16 mouse cellular contexts compared by ENCODE assay signal in the genomic region with DNA sequence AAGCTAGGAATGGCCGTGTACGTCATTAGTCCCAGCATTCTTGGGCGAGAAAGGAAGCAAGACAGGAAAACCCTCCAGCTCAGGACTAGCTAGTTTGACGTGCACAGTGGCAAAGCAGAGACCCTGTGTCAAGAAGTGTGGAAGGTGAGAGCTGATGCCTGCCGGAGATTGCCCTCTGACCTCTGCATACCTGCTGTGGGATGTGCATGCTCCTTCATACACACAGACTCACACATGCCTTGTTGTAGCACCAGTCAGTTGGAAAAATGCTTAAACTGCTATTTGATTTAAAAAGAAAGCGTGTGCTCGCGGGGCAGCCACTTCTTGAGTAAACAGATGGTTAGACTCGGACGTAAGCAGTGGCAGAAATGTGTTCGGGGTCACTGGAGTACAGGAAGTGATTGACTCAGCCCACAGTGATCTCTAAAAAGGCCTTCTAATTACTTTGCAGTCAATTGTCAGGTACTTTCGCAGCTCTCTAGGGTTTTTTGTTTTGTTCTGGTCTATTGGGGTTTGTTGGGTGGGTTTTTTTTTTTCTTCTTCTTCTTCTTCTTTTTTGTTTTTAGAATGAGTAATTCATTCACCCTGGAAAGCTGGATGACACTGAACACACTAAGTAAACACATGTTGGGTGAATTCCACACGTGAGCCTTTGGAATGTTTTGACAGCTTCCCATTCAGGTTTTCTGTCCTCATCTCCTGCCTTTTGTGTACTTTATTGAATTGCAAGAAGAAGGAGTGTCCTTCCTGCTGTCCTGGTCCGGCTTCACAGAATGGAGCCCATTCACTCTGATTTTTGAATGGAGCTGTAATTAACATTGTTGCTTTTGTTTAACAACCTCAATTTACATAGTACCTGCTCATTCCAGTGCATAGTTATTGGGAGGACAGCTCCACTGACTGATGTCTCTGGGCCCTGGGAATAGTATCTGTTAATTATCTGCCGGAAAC.
DNase-seq lines count a peak whose midpoint lies in the region; ATAC-seq and TF ChIP-seq lines count a peak whose summit lies in the region.
"Had no signal": no experiment of that assay in that cellular context is flagged by ENCODE, and none has a peak within 500 bp of the region (broad histone marks: within the 10 kb centered on the region; RNA-seq: fewer than 3 reads in every experiment).

No protein-coding gene starts in this region.

- H3K4me3 ChIP-seq in forebrain, embryonic 12.5 days (replicated peaks) = no peak overlapping the region
- no peak overlapping the region for H3K4me3 ChIP-seq in forebrain, embryonic 15.5 days
- no peak overlapping the region for H3K4me3 ChIP-seq in liver, adult 2 months (ENCODE audit: insufficient read depth, low read depth, low read length)
- no peak overlapping the region for H3K4me3 ChIP-seq in liver, embryonic 11.5 days (ENCODE audit: low read depth, low read length)
- no peak overlapping the region for H3K4me3 ChIP-seq in embryonic facial prominence, embryonic 11.5 days (ENCODE audit: low read depth, low read length)
- no peak overlapping the region for H3K4me3 ChIP-seq in hindbrain, embryonic 14.5 days (replicated peaks; ENCODE audit: low read length)
- H3K4me3 ChIP-seq: heart, embryonic 10.5 days had no signal

- H3K9ac ChIP-seq in forebrain, embryonic 12.5 days = no peak overlapping the region
- H3K9ac ChIP-seq in forebrain, embryonic 15.5 days (replicated peaks) = no peak overlapping the region
- no peak overlapping the region for H3K9ac ChIP-seq in liver, adult 2 months (ENCODE audit: low read depth, low read length)
- H3K9ac ChIP-seq in liver, embryonic 11.5 days (ENCODE audit: low read depth, low read length) = no peak overlapping the region
- no peak overlapping the region for H3K9ac ChIP-seq in embryonic facial prominence, embryonic 11.5 days (replicated peaks; ENCODE audit: low read length)
- no peak overlapping the region for H3K9ac ChIP-seq in hindbrain, embryonic 14.5 days

- peak; percentile 46; the same call in 1 of the 2 replicates for ATAC-seq in forebrain, embryonic 12.5 days (ENCODE audit: low FRiP score)
- no peak for ATAC-seq in forebrain, embryonic 15.5 days (replicated peaks)
- no peak for ATAC-seq in liver, embryonic 11.5 days (replicated peaks; ENCODE audit: low FRiP score)
- no peak for ATAC-seq in embryonic facial prominence, embryonic 11.5 days (replicated peaks; ENCODE audit: insufficient number of reproducible peaks, low FRiP score, low TSS enrichment, low read depth)
- ATAC-seq in monocyte, adult 5-6 weeks (replicated peaks; ENCODE audit: insufficient number of reproducible peaks, low FRiP score, low TSS enrichment, poor library complexity, severe bottlenecking) = no peak
- no peak for ATAC-seq in hindbrain, embryonic 14.5 days (ENCODE audit: low FRiP score)
- ATAC-seq: intestine, postnatal 0 days had no signal

- no peaks in the 10 kb centered on the region for H3K79me2 ChIP-seq in liver, adult 2 months (ENCODE audit: control insufficient read depth, insufficient read depth, low read length)

- H3K27ac ChIP-seq in forebrain, embryonic 12.5 days = no peak overlapping the region
- H3K27ac ChIP-seq in forebrain, embryonic 15.5 days (replicated peaks) = no peak overlapping the region
- H3K27ac ChIP-seq in liver, adult 2 months (replicated peaks; ENCODE audit: insufficient read depth, low read depth, low read length) = no peak overlapping the region
- no peak overlapping the region for H3K27ac ChIP-seq in liver, embryonic 11.5 days (ENCODE audit: low read depth, low read length)
- no peak overlapping the region for H3K27ac ChIP-seq in embryonic facial prominence, embryonic 11.5 days (replicated peaks; ENCODE audit: low read depth, low read length)
- H3K27ac ChIP-seq in hindbrain, embryonic 14.5 days = no peak overlapping the region
- H3K27ac ChIP-seq: heart, embryonic 10.5 days had no signal

- no peaks in the 10 kb centered on the region for H3K36me3 ChIP-seq in forebrain, embryonic 12.5 days (replicated peaks)
- no peaks in the 10 kb centered on the region for H3K36me3 ChIP-seq in forebrain, embryonic 15.5 days
- H3K36me3 ChIP-seq in liver, adult 2 months (ENCODE audit: control insufficient read depth, insufficient read depth, low read length) = no peaks in the 10 kb centered on the region
- no peaks in the 10 kb centered on the region for H3K36me3 ChIP-seq in liver, embryonic 11.5 days (ENCODE audit: control insufficient read depth, insufficient read depth, low read length)
- no peaks in the 10 kb centered on the region for H3K36me3 ChIP-seq in embryonic facial prominence, embryonic 11.5 days (replicated peaks; ENCODE audit: control insufficient read depth, insufficient read depth, low read depth, low read length)
- H3K36me3 ChIP-seq in hindbrain, embryonic 14.5 days (replicated peaks; ENCODE audit: control insufficient read depth, insufficient read depth) = no peaks in the 10 kb centered on the region
- H3K36me3 ChIP-seq: heart, embryonic 10.5 days had no signal

- H3K9me3 ChIP-seq in forebrain, embryonic 12.5 days = no peaks in the 10 kb centered on the region
- no peaks in the 10 kb centered on the region for H3K9me3 ChIP-seq in forebrain, embryonic 15.5 days
- H3K9me3 ChIP-seq in liver, embryonic 11.5 days (ENCODE audit: control insufficient read depth, low read length) = no peaks in the 10 kb centered on the region
- H3K9me3 ChIP-seq in embryonic facial prominence, embryonic 11.5 days (replicated peaks; ENCODE audit: control insufficient read depth, low read length) = no peaks in the 10 kb centered on the region
- H3K9me3 ChIP-seq in hindbrain, embryonic 14.5 days (ENCODE audit: control insufficient read depth, low read length) = no peaks in the 10 kb centered on the region
- H3K9me3 ChIP-seq: heart, embryonic 10.5 days had no signal

- WGBS in forebrain, embryonic 12.5 days = 16% methylated on average over 15 of the region's 15 CpGs
- 16% methylated on average over 15 of the region's 15 CpGs for WGBS in forebrain, embryonic 15.5 days
- 27% methylated on average over 15 of the region's 15 CpGs for WGBS in liver, adult 2 months
- 58% methylated on average over 15 of the region's 15 CpGs for WGBS in liver, embryonic 11.5 days
- 25% methylated on average over 15 of the region's 15 CpGs for WGBS in embryonic facial prominence, embryonic 11.5 days
- WGBS in hindbrain, embryonic 14.5 days = 32% methylated on average over 15 of the region's 15 CpGs

- TF ChIP-seq CTCF in liver, adult 2 months (IDR thresholded peaks at IDR 0.05; ENCODE audit: low read depth, low read length) = no peak

- 0 out of 2 replicates have a peak overlapping the region, but pooled peaks have one; percentile 13 for H3K4me2 ChIP-seq in forebrain, embryonic 12.5 days
- H3K4me2 ChIP-seq in forebrain, embryonic 15.5 days (replicated peaks) = no peak overlapping the region
- no peak overlapping the region for H3K4me2 ChIP-seq in liver, embryonic 11.5 days
- no peak overlapping the region for H3K4me2 ChIP-seq in embryonic facial prominence, embryonic 11.5 days (ENCODE audit: low read depth, low read length)
- no peak overlapping the region for H3K4me2 ChIP-seq in hindbrain, embryonic 14.5 days (replicated peaks)

- no peak for TF ChIP-seq POLR2A in liver, adult 2 months (IDR thresholded peaks at IDR 0.05; ENCODE audit: extremely low read depth, insufficient read depth, low read length)

- DNase-seq in liver, adult 2 months (ENCODE audit: extremely low read depth, low read depth, low spot score) = peak; percentile 83
- DNase-seq in liver, embryonic 11.5 days (ENCODE audit: low spot score) = no peak
- DNase-seq in Muller cell, postnatal 12 days (ENCODE audit: inconsistent ontology term) = peak; percentile 85
- DNase-seq in embryonic facial prominence, embryonic 11.5 days (ENCODE audit: low spot score) = peak; percentile 46
- DNase-seq in hindbrain, embryonic 14.5 days (ENCODE audit: low spot score) = no peak
- DNase-seq: adrenal gland, postnatal 10 days; heart, postnatal 36 days; layer of hippocampus, postnatal 36 days; lung, postnatal 36 days; right cerebral cortex, postnatal 14 days; thymus, postnatal 14 days had no signal

- H3K27me3 ChIP-seq in forebrain, embryonic 12.5 days = peaks cover 34% of the 10 kb centered on the region
- no peaks in the 10 kb centered on the region for H3K27me3 ChIP-seq in forebrain, embryonic 15.5 days
- no peaks in the 10 kb centered on the region for H3K27me3 ChIP-seq in liver, adult 2 months (ENCODE audit: control insufficient read depth, insufficient read depth, low read length)
- no peaks in the 10 kb centered on the region for H3K27me3 ChIP-seq in liver, embryonic 11.5 days (replicated peaks; ENCODE audit: control insufficient read depth, insufficient read depth, low read length)
- no peaks in the 10 kb centered on the region for H3K27me3 ChIP-seq in embryonic facial prominence, embryonic 11.5 days (ENCODE audit: control insufficient read depth, insufficient read depth, low read length)
- H3K27me3 ChIP-seq in hindbrain, embryonic 14.5 days (ENCODE audit: control insufficient read depth, insufficient read depth, low read length) = no peaks in the 10 kb centered on the region

- peaks cover 17% of the 10 kb centered on the region for H3K4me1 ChIP-seq in forebrain, embryonic 12.5 days
- H3K4me1 ChIP-seq in forebrain, embryonic 15.5 days = peaks cover 15% of the 10 kb centered on the region
- peaks cover 11% of the 10 kb centered on the region for H3K4me1 ChIP-seq in liver, adult 2 months (ENCODE audit: control insufficient read depth, insufficient read depth, low read length)
- H3K4me1 ChIP-seq in liver, embryonic 11.5 days (replicated peaks; ENCODE audit: control insufficient read depth, insufficient read depth, low read length) = peaks cover 10% of the 10 kb centered on the region; the same call in 1 of the 2 replicates
- H3K4me1 ChIP-seq in embryonic facial prominence, embryonic 11.5 days (ENCODE audit: control insufficient read depth, insufficient read depth, low read length) = 0 out of 2 replicates have a peak, but pooled peaks cover 3% of the 10 kb centered on the region
- peaks cover 10% of the 10 kb centered on the region; the same call in 1 of the 2 replicates for H3K4me1 ChIP-seq in hindbrain, embryonic 14.5 days (replicated peaks; ENCODE audit: control insufficient read depth, insufficient read depth, low read length)

Comparison
In these comparisons a context has a peak if more than half of its experiments do, and no peak if none do; other contexts are left out.
1. DNase-seq: peak in liver, adult 2 months (single experiment), Muller cell, postnatal 12 days (single experiment) and embryonic facial prominence, embryonic 11.5 days (single experiment); none in liver, embryonic 11.5 days (single experiment) and hindbrain, embryonic 14.5 days (single experiment).